Mouse (Mus musculus): ENCODE measurements around the gene Nfe2l3. TPM values are rescaled to one million over a fixed set of nuclear protein-coding genes. Genes with fewer than 3 reads are reported as not detected.

Gene Nfe2l3
- total and polyA plus RNA-seq, 2 experiments from 2014 or later, result 11.4 to 15.0 TPM

GRCm38 (mm10) chr6:51395486-51395885 lies 37.0 kb upstream of the Nfe2l3 start:
- Histone ChIP-seq H3K4me3 (ENCODE audit: low read depth, low read length) (no peak overlapping the region), H3K9ac (no peak overlapping the region), H3K27ac (ENCODE audit: low read depth, low read length) (no peak overlapping the region), H3K4me2 (ENCODE audit: low read depth) (no peak overlapping the region), H3K36me3 (ENCODE audit: insufficient read depth) (no peaks in the 10 kb centered on the region), H3K27me3 (ENCODE audit: insufficient read depth, low read length) (no peaks in the 10 kb centered on the region), H3K9me3 (ENCODE audit: low read length) (no peaks in the 10 kb centered on the region), H3K4me1 (ENCODE audit: insufficient read depth) (no peaks in the 10 kb centered on the region)
- 61% methylated on average over 9 of the region's 9 CpGs for WGBS
- DNase-seq (no peak), ATAC-seq (peak; percentile 38; the same call in 1 of the 2 replicates)
- TF ChIP-seq CTCF (IDR thresholded peaks at IDR 0.05; ENCODE audit: low read depth), result no peak

- Histone ChIP-seq H3K27ac (ENCODE audit: low read depth, low read length) (no peak overlapping the region), H3K9ac (no peak overlapping the region), H3K4me3 (ENCODE audit: low read depth, low read length) (no peak overlapping the region), H3K36me3 (ENCODE audit: insufficient read depth) (no peaks in the 10 kb centered on the region), H3K27me3 (ENCODE audit: insufficient read depth, low read length) (no peaks in the 10 kb centered on the region), H3K9me3 (ENCODE audit: low read length) (no peaks in the 10 kb centered on the region), H3K4me2 (ENCODE audit: low read depth) (no peak overlapping the region), H3K4me1 (ENCODE audit: insufficient read depth) (no peaks in the 10 kb centered on the region; the same call in 1 of the 2 replicates)
- ATAC-seq (no peak), DNase-seq (no peak)
- no peak for TF ChIP-seq CTCF (IDR thresholded peaks at IDR 0.05; ENCODE audit: low read depth)
- 27% methylated on average over 6 of the region's 6 CpGs for WGBS
Observed at GRCm38 (mm10) chr6:51399113-51399518, 33.4 kb upstream of the Nfe2l3 start.

GRCm38 (mm10) chr6:51401294-51401693 lies 31.2 kb upstream of the Nfe2l3 start:
- TF ChIP-seq CTCF (IDR thresholded peaks at IDR 0.05; ENCODE audit: low read depth), result no peak

GRCm38 (mm10) chr6:51403598-51403997 lies 28.9 kb upstream of the Nfe2l3 start:
- H3K4me1 ChIP-seq (ENCODE audit: insufficient read depth), result no peaks in the 10 kb centered on the region; the same call in 1 of the 2 replicates
- no peaks in the 10 kb centered on the region for H3K36me3 ChIP-seq (ENCODE audit: insufficient read depth)
- H3K9ac ChIP-seq, result no peak overlapping the region
- DNase-seq (no peak), ATAC-seq (no peak)
- H3K9me3 ChIP-seq (ENCODE audit: low read length), result no peaks in the 10 kb centered on the region
- H3K27me3 ChIP-seq (ENCODE audit: insufficient read depth, low read length), result no peaks in the 10 kb centered on the region
- H3K27ac ChIP-seq (ENCODE audit: low read depth, low read length), result no peak overlapping the region
- no peak for TF ChIP-seq CTCF (IDR thresholded peaks at IDR 0.05; ENCODE audit: low read depth)
- no peak overlapping the region for H3K4me2 ChIP-seq (ENCODE audit: low read depth)
- WGBS, result 90% methylated on average over 5 of the region's 5 CpGs
- no peak overlapping the region for H3K4me3 ChIP-seq (ENCODE audit: low read depth, low read length)

More at GRCm38 (mm10) chr6:51401294-51401693, 31.2 kb upstream of the Nfe2l3 start:
- DNase-seq (no peak), ATAC-seq (no peak)
- H3K4me2 ChIP-seq (ENCODE audit: low read depth), result no peak overlapping the region
- no peaks in the 10 kb centered on the region for H3K36me3 ChIP-seq (ENCODE audit: insufficient read depth)
- no peaks in the 10 kb centered on the region; the same call in 1 of the 2 replicates for H3K4me1 ChIP-seq (ENCODE audit: insufficient read depth)
- H3K27ac ChIP-seq (ENCODE audit: low read depth, low read length), result no peak overlapping the region
- 66% methylated on average over 6 of the region's 6 CpGs for WGBS
- H3K9me3 ChIP-seq (ENCODE audit: low read length), result no peaks in the 10 kb centered on the region
- H3K9ac ChIP-seq, result no peak overlapping the region
- H3K4me3 ChIP-seq (ENCODE audit: low read depth, low read length), result no peak overlapping the region
- H3K27me3 ChIP-seq (ENCODE audit: insufficient read depth, low read length), result no peaks in the 10 kb centered on the region

GRCm38 (mm10) chr6:51404502-51404901 lies 28.0 kb upstream of the Nfe2l3 start:
- 88% methylated on average over 4 of the region's 4 CpGs for WGBS
- Histone ChIP-seq H3K4me2 (ENCODE audit: low read depth) (no peak overlapping the region), H3K4me3 (ENCODE audit: low read depth, low read length) (no peak overlapping the region), H3K9me3 (ENCODE audit: low read length) (no peaks in the 10 kb centered on the region), H3K27ac (ENCODE audit: low read depth, low read length) (no peak overlapping the region), H3K4me1 (ENCODE audit: insufficient read depth) (no peaks in the 10 kb centered on the region; the same call in 1 of the 2 replicates), H3K9ac (no peak overlapping the region), H3K27me3 (ENCODE audit: insufficient read depth, low read length) (no peaks in the 10 kb centered on the region), H3K36me3 (ENCODE audit: insufficient read depth) (no peaks in the 10 kb centered on the region)
- no peak for TF ChIP-seq CTCF (IDR thresholded peaks at IDR 0.05; ENCODE audit: low read depth)
- DNase-seq (no peak), ATAC-seq (no peak)

- WGBS, result 40% methylated on average over 1 of the region's 1 CpGs
- Histone ChIP-seq H3K27ac (ENCODE audit: low read depth, low read length) (no peak overlapping the region), H3K4me1 (ENCODE audit: insufficient read depth) (no peaks in the 10 kb centered on the region), H3K9ac (no peak overlapping the region), H3K36me3 (ENCODE audit: insufficient read depth) (no peaks in the 10 kb centered on the region), H3K9me3 (ENCODE audit: low read length) (no peaks in the 10 kb centered on the region), H3K4me2 (ENCODE audit: low read depth) (no peak overlapping the region), H3K4me3 (ENCODE audit: low read depth, low read length) (no peak overlapping the region), H3K27me3 (ENCODE audit: insufficient read depth, low read length) (no peaks in the 10 kb centered on the region)
- ATAC-seq (0 out of 2 replicates have a peak, but pooled peaks have one; percentile 34), DNase-seq (peak; percentile 58)
- no peak for TF ChIP-seq CTCF (IDR thresholded peaks at IDR 0.05; ENCODE audit: low read depth)
Observed at GRCm38 (mm10) chr6:51416433-51416832, 16.0 kb upstream of the Nfe2l3 start.

- Histone ChIP-seq H3K9me3 (ENCODE audit: low read length) (no peaks in the 10 kb centered on the region), H3K36me3 (ENCODE audit: insufficient read depth) (no peaks in the 10 kb centered on the region), H3K9ac (no peak overlapping the region), H3K4me3 (ENCODE audit: low read depth, low read length) (no peak overlapping the region), H3K4me2 (ENCODE audit: low read depth) (no peak overlapping the region), H3K27ac (ENCODE audit: low read depth, low read length) (no peak overlapping the region), H3K4me1 (ENCODE audit: insufficient read depth) (no peaks in the 10 kb centered on the region), H3K27me3 (ENCODE audit: insufficient read depth, low read length) (no peaks in the 10 kb centered on the region)
- no peak for ATAC-seq
- no peak for DNase-seq
- no peak for TF ChIP-seq CTCF (IDR thresholded peaks at IDR 0.05; ENCODE audit: low read depth)
- WGBS, result 91% methylated on average over 4 of the region's 4 CpGs
Observed at GRCm38 (mm10) chr6:51417306-51417936, 15.0 kb upstream of the Nfe2l3 start.

Measured in forebrain, postnatal 0 days (tissue).